Mouse (Mus musculus): Measurements from ENCODE around the gene Gpc3.

- TF ChIP-seq POLR2A (IDR thresholded peaks at IDR 0.05; ENCODE audit: insufficient read length, low read depth) (no peak), E2F4 (IDR thresholded peaks at IDR 0.05; ENCODE audit: insufficient read depth) (no peak), MAX (IDR thresholded peaks at IDR 0.05; ENCODE audit: low read depth) (no peak), POLR2AphosphoS2 (IDR thresholded peaks at IDR 0.05; ENCODE audit: insufficient read length, low read depth) (no peak), CEBPB (IDR thresholded peaks at IDR 0.05; ENCODE audit: insufficient read depth, poor library complexity, severe bottlenecking) (no peak), TCF12 (IDR thresholded peaks at IDR 0.05; ENCODE audit: insufficient read depth, poor library complexity, severe bottlenecking) (no peak), MYOD1 (IDR thresholded peaks at IDR 0.05; ENCODE audit: control insufficient read depth in 1 of 3, insufficient read length in 2 of 3, low read depth in 2 of 3) (no peak), USF1 (IDR thresholded peaks at IDR 0.05; ENCODE audit: low read depth) (no peak), MYOG (IDR thresholded peaks at IDR 0.05; ENCODE audit: control insufficient read depth in 1 of 3, insufficient read depth in 1 of 3, insufficient read length in 2 of 3, low read depth in 2 of 3) (no peak), TCF3 (IDR thresholded peaks at IDR 0.05; ENCODE audit: insufficient read length, low read depth) (no peak), REST (IDR thresholded peaks at IDR 0.05; ENCODE audit: insufficient read depth, insufficient read length) (no peak)
These were observed 62.5 kb downstream of the Gpc3 start for GRCm38 (mm10) chrX:52551296-52551695.
